ENCODE assay signal across 23 mouse cellular contexts in genomic region chr9:110696427-110696826, GRCm38 (mm10). TPM values are rescaled to one million over a fixed set of nuclear protein-coding genes. Genes with fewer than 3 reads are reported as not detected.
"Had no signal": no experiment of that assay in that cellular context is flagged by ENCODE, and none has a peak within 500 bp of the region (broad histone marks: within the 10 kb centered on the region; RNA-seq: fewer than 3 reads in every experiment).

No protein-coding gene starts in this region.

- ATAC-seq: liver, postnatal 0 days; midbrain, embryonic 13.5 days; midbrain, embryonic 15.5 days had no signal

- H3K27ac ChIP-seq: liver, embryonic 13.5 days; liver, embryonic 15.5 days; macrophage; midbrain, embryonic 13.5 days; midbrain, embryonic 15.5 days; neural tube, embryonic 12.5 days had no signal

- H3K27me3 ChIP-seq: liver, embryonic 13.5 days; liver, embryonic 15.5 days; megakaryocyte, embryonic 14.5 days; midbrain, embryonic 13.5 days; midbrain, embryonic 15.5 days; neural tube, embryonic 12.5 days had no signal

- H3K9me3 ChIP-seq: liver, embryonic 13.5 days; liver, embryonic 15.5 days; megakaryocyte, embryonic 14.5 days; midbrain, embryonic 13.5 days; midbrain, embryonic 15.5 days; neural tube, embryonic 12.5 days had no signal

- H3K36me3 ChIP-seq: midbrain, embryonic 15.5 days had no signal

- H3K9ac ChIP-seq: liver, embryonic 13.5 days; liver, embryonic 15.5 days; liver, postnatal 0 days; lung, embryonic 14.5 days; midbrain, embryonic 13.5 days; midbrain, embryonic 15.5 days; neural tube, embryonic 12.5 days had no signal

- H3K4me1 ChIP-seq: midbrain, embryonic 13.5 days; midbrain, embryonic 15.5 days; neural tube, embryonic 12.5 days had no signal

- H3K4me2 ChIP-seq: liver, embryonic 11.5 days; liver, embryonic 13.5 days; liver, embryonic 15.5 days; lung, embryonic 14.5 days; midbrain, embryonic 11.5 days; midbrain, embryonic 13.5 days; midbrain, embryonic 15.5 days; neural tube, embryonic 12.5 days had no signal

- H3K4me3 ChIP-seq: liver, embryonic 13.5 days; liver, embryonic 15.5 days; megakaryocyte, embryonic 14.5 days; midbrain, embryonic 13.5 days; midbrain, embryonic 15.5 days; neural tube, embryonic 12.5 days had no signal

- DNase-seq: liver, embryonic 13.5 days; liver, postnatal 0 days; lung, embryonic 14.5 days; lung, postnatal 10 days; retina, postnatal 1 day; right cerebral cortex, adult 18-20 months; right cerebral cortex, postnatal 25 days; right cerebral cortex, postnatal 4 days; spleen, adult 18-20 months; thymus, adult 2 months; thymus, postnatal 25 days; thymus, postnatal 4 days had no signal

RNA-seq across cellular contexts. Expression of gene Myl3, which starts 45.2 kb away (rescaled TPM):
- polyA plus RNA-seq: macrophage; midbrain, embryonic 13.5 days; midbrain, postnatal 0 days; small intestine, adult 2 months; urinary bladder, adult 2 months had no signal
